Mouse (Mus musculus) right cerebral cortex, postnatal 14 days (tissue): ENCODE measurements around the gene Cbr3.

Experiments used
- DNase-seq: peaks from one replicate; pipeline ENCODE4 v3.0.0; 2022

Gene Cbr3

DNA sequence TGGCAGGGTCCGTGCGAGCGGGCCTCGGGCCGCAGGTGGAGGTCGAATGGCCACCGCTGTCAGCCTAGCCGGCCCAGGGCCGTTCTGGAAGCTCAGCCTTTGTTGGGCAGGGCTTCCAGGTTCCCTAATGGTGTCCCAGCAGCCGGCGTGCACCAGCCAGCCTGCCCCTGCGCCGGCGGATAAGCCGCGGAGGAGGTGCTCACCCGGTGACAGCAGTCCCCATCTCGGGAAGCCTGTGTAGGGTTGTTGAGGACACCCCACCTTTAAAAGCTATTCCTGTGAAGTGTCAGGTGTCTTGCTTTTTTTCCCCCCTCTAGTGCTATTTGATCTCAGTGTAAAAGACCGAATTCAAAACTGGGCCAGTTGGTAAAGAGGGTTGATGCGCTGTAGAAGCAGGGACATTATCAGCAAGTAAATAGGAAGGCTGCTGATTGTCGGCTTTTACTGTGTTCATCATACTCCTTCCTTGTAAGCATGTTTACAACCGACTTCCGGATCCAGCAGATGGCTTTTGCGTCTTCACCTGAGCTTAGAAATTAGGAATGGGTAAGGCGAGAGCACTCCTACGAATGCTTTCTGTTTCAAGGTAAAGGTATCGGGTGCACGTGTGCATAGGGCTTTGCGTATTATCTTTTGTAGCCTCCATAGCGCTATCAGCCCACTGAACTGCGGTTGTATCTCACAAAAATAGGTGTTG is 29.3 kb downstream of the Cbr3 start:
- DNase-seq, result no peak

DNA sequence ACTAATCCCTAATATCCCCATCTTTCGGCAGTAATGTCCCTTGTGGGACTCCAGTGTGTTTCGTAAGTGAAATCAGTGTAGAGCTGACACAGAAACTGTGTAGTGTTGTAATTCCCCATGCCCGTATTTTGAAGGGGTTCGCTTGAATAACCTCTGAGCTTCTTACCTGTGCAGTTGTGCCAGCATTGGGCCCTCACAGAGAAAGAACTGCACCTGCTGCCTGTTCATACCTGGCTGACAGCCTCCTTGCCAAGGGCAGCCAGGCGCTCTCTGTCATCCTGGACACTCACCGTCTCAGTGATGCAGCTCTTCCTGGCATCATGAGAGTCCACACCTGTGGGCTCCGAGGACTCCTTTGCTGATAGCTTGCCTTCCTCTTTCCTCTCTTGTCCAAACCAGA is 30.0 kb downstream of the Cbr3 start:
- no peak for DNase-seq

DNA sequence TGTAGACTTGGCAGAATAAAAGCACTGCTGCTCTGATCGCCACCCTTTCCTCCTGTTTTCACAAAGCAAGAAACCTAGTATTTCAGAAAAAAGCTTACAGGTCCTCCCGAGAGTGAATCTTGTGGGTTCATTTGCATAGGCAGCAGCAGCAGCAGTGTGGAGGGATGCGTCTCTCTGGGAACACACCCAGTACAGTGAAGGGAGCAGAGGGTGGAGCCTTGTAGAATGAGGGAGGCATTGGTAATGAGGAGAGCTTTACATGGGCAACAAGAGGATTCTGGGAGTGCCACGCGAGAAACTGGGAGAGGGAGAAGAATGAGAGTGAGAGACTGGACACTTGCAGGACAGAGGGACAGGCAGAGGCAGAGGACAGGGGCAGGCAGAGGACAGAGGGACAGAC is 31.4 kb downstream of the Cbr3 start:
- DNase-seq, result no peak

DNA sequence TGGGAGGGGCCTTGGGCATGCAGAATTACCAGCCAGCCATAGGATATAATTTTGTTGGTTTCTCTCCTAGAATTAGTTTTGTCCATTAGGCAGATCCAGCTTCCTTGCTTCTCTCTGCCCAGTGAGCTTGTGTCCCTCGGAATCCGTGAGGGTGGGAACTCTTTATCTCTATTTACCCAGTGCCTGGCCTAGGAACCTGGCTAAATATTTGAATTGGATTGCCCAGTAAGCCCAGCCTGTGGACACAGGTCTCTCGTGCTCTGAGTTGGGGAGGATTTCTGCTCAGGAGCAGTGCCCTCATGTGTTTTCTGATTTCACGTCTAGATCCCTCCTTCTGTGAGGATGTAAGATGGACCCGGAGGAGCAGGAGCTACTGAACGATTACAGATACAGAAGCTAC is 32.8 kb downstream of the Cbr3 start:
- no peak for DNase-seq

DNA sequence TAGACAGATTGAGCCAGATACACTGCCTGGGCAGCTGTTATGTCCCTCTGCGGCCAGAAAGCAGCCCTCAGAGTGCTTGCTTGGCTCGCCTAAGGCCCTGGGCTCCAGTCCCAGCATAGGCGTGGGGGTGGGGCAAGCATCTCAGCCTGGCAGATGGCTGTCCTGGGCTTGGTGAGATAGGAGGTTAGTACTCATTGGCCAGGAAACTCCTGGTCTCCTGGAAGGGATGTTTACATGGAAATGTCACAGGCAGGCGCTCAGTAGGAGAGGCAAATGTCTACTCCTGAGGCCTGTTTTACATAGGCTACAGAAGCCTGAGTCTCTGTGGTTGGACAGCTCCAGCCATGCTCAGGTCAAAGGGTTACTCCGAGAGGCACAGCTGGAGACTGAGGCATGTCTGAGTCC is 34.3 kb downstream of the Cbr3 start:
- peak; percentile 61 for DNase-seq

DNA sequence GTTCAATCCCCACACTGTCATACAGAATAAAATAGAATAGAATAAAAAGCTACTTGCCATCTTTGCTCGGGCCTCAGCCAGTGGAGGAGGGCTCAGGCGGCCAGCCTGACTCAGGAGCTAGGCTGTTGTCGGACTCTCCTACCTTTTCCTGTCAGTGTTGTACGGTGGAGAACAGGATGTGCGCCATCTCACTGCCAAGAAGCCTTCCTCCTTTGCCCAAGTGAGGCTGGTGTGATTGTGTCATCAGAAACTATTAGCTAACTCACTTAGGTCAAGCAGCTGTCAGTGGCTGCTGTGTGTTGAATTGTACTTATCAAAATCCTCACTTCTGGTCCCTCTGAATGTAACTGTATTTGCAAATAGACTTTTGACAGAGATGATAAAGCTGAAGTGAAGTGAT is 38.8 kb downstream of the Cbr3 start:
- DNase-seq, result no peak

DNA sequence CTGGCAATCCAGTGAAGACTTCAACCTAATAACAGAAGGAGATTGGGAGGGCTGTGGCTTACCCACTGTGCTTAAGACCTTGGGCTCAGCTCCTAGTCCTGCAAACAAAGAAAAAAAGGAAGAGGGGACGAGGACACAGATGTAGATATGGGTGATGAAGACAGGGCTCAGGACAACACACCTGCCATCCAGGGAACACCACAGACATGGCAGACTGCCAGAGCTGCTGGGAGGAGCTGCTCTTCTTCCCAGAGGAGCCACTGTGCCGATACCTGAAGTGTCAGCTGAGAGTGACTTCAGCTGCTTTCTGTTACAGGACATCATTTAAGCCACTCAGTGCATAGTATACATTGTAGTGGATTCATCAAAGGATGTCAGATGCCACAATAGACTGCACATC is 39.5 kb downstream of the Cbr3 start:
- DNase-seq, result no peak

GRCm38 (mm10) chr16:93725417-93726144 is 42.6 kb downstream of the Cbr3 start:
- DNase-seq, result no peak

- DNase-seq, result no peak
These were observed 43.2 kb downstream of the Cbr3 start for GRCm38 (mm10) chr16:93726186-93726585.

DNA sequence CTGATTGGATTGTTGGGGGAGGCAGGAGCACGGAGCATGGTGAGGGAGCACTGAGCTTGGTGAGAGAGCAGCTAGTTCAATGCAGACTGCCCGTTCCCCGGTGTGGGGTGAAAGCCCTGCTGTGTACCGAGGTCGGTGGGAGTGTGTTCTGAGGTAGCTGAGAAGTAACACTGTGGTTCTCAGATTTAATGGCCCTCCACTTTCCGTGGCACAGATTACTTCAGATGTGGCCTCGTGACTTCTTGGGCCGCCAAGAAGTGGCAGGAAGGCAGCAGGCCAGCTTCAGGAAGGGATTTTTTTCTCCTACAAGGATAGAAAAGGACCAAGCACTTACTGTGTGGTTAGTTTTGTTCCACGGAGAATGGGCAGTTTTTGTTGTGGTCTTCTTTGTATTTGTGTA is 45.7 kb downstream of the Cbr3 start:
- no peak for DNase-seq

DNA sequence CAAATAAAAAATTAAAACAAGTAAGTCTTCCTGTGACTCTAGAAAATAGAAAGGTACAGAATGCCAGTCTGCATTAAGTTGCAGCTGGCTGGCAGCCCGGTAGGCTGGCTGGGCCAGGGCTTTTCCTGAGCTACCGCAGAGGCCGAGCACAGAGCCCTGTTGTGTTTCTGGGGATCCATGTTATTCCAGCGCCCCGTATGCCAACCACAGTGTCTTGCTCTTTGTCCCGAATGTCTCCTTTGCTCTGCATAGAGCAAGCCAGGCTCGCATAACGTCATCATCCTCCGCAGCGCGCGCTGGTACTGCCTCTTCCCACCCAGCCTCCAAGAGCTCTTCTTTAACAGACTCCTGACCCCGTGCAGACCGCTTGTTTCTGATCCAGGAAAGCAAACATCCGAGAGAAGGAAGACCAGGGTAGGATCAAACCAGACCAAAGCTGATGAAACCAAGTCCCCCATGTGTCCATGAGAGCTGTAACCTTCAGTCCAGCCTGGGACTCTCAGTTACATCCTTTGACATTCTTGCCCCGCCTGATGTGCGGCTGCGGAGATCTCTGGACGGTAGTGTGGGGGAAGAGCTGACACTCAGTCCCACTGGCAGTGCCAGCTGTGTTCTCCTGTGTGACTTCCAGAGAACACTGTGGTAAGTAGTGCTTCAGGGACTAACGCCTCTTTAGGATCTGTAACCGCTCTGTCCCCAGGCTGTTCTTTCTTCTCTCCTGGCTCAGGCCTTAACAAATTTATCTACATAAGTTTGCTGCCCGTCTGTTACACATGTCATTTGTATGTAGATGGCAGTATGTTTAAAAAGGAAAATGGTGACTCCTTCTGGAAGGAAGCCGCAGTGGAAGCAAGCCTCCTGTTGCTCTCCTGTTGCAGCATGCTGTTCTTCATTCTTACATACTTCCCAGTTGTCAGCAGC is 47.0 kb downstream of the Cbr3 start:
- no peak for DNase-seq

DNA sequence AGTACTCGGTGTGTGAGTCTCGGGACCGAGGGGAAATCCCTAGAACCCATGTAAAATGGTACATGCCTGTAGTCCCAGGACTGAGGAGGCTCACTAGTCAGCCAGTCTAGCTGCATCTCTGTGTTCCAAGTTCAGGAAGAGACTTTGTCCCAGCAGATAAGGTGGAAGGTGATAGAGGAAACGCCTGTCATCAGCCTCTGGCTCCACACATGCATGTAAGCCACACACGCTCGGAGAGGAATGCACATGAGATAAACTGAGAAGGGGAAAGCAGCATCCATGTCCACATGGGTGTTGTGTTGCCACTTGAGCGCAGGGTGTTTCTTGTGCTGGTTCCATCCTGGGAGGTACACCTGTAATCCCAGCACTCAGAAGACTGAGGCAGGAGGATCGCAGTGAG is 48.3 kb downstream of the Cbr3 start:
- no peak for DNase-seq

GRCm38 (mm10) chr16:93732875-93733569 is 50.0 kb downstream of the Cbr3 start:
- DNase-seq, result no peak

DNA sequence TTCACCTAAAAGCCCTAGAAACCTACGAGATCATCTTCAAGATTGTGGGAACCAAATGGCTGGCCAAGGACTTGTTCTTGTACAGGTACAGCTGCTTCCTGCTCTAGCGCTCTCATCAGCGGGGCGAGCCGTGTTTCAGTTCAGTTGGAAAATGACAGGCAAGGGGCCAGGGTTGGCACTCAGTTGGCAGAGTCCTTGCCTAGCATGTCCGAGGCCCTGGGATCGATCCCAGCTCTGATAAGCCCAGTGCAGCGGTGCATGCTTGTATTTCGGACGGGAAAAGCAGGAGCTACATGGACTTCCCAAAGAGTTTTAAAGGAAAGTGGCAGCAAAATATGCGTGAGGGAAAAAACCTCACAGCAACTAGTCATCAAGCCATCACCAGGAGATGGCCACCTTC is 56.2 kb downstream of the Cbr3 start:
- no peak for DNase-seq
